Mouse (Mus musculus) brain, embryonic 14.5 days (tissue): Measurements from ENCODE around the gene Hhat. TPM values are rescaled to one million over a fixed set of nuclear protein-coding genes. Genes with fewer than 3 reads are reported as not detected.

Source experiments
- DNase-seq: peaks from one replicate; pipeline ENCODE4 v3.0.0-alpha.2; 2011; ENCODE audit warnings: low read depth
- CTCF ChIP-seq: fragments of 200-500 bp; IDR thresholded peaks from 2 replicates; pipeline ENCODE4 v1.5.1; 2012; ENCODE audit warnings: inconsistent platforms, mild to moderate bottlenecking, moderate library complexity, borderline replicate concordance; ENCODE audit not compliant: insufficient read depth, insufficient read length; ENCODE audit errors: extremely low read depth
- POLR2A ChIP-seq: fragments of 200-500 bp; IDR thresholded peaks from 2 replicates; pipeline ENCODE4 v1.6.1; 2012; ENCODE audit warnings: mild to moderate bottlenecking, inconsistent platforms, borderline replicate concordance; ENCODE audit not compliant: poor library complexity, insufficient read depth, insufficient read length, severe bottlenecking; ENCODE audit errors: extremely low read depth
- polyA plus RNA-seq: library from polyadenylated mRNA; depleted of rRNA; stranded (reverse); fragments of >200 nt; gene quantifications from 2 replicates; pipeline ENCODE4 v1.2.3, GENCODE M21; 2012; rRNA removed

The Hhat gene
- 3.8 TPM in 2 replicates for polyA plus RNA-seq

GRCm38 (mm10) chr1:192770495-192771331, at the start of gene Hhat:
TSS of gene Hhat (minus strand) at chr1:192771223.
- TF ChIP-seq CTCF (no peak), POLR2A (0 out of 2 replicates have a peak, but pooled peaks have one; percentile 23)
- DNase-seq: peak; percentile 82

GRCm38 (mm10) chr1:192818334-192818733, 47.3 kb upstream of the Hhat start:
- DNase-seq: no peak
- TF ChIP-seq CTCF (no peak), POLR2A (no peak)

- no peak for DNase-seq
- TF ChIP-seq CTCF: no peak
- no peak for TF ChIP-seq POLR2A
Measured at GRCm38 (mm10) chr1:192815789-192816188, 44.8 kb upstream of the Hhat start.

GRCm38 (mm10) chr1:192814700-192815099, 43.7 kb upstream of the Hhat start:
- TF ChIP-seq CTCF: no peak
- no peak for TF ChIP-seq POLR2A
- DNase-seq: no peak

- TF ChIP-seq CTCF (no peak), POLR2A (no peak)
- DNase-seq: no peak
Measured at GRCm38 (mm10) chr1:192812758-192813157, 41.7 kb upstream of the Hhat start.

- no peak for DNase-seq
- TF ChIP-seq POLR2A (no peak), CTCF (no peak)
Measured at GRCm38 (mm10) chr1:192812290-192812689, 41.3 kb upstream of the Hhat start.

- no peak for TF ChIP-seq CTCF
- no peak for TF ChIP-seq POLR2A
- DNase-seq: no peak
Measured at GRCm38 (mm10) chr1:192806168-192807157, 35.4 kb upstream of the Hhat start.

GRCm38 (mm10) chr1:192800338-192800737, 29.3 kb upstream of the Hhat start:
- DNase-seq: no peak
- TF ChIP-seq CTCF (no peak), POLR2A (no peak)

GRCm38 (mm10) chr1:192799165-192799991, 28.4 kb upstream of the Hhat start:
- DNase-seq: peak; percentile 87
- no peak for TF ChIP-seq POLR2A
- no peak for TF ChIP-seq CTCF
